Mouse (Mus musculus) forebrain, embryonic 16.5 days (tissue): Measurements from ENCODE around the gene Cpsf2. TPM values are rescaled to one million over a fixed set of nuclear protein-coding genes. Genes with fewer than 3 reads are reported as not detected.
A peak's percentile ranks its signal among the peaks of the same experiment; 100 is the strongest.
"Not testable (repeated sequence)": the region's sequence is repeated elsewhere in the genome, so short reads cannot be mapped to it uniquely, and the experiment has no call there.

ENCODE experiments used
- ATAC-seq: fragments of 200-750 bp; cut with Nextera tagmentation; 2 replicates; pipeline ENCODE4 v1.8.0; 2017; ENCODE audit warnings: mild to moderate bottlenecking, moderate library complexity
- H3K27ac ChIP-seq: fragments of 300-500 bp; sonication (generic); 2 replicates; pipeline ENCODE4 v1.5.1; 2014; ENCODE audit warnings: low read length, control low read depth
- H3K27me3 ChIP-seq: fragments of 300-500 bp; sonication (generic); replicated peaks from 2 replicates; pipeline ENCODE4 v1.6.1; 2014; ENCODE audit warnings: low read length; ENCODE audit not compliant: control insufficient read depth, insufficient read depth
- H3K36me3 ChIP-seq: fragments of 300-500 bp; sonication (generic); 2 replicates; pipeline ENCODE4 v1.6.1; 2014; ENCODE audit not compliant: control insufficient read depth, insufficient read depth
- H3K4me1 ChIP-seq: fragments of 300-500 bp; sonication (generic); replicated peaks from 2 replicates; pipeline ENCODE4 v1.6.1; 2014; ENCODE audit warnings: low read length; ENCODE audit not compliant: control insufficient read depth, insufficient read depth
- H3K4me2 ChIP-seq: fragments of 300-500 bp; sonication (generic); 2 replicates; pipeline ENCODE4 v1.6.1; 2014; ENCODE audit warnings: mild to moderate bottlenecking, low read length, control low read depth
- H3K4me3 ChIP-seq: fragments of 300-500 bp; sonication (generic); replicated peaks from 2 replicates; pipeline ENCODE4 v1.5.1; 2014; ENCODE audit warnings: mild to moderate bottlenecking, low read length, control low read depth
- H3K9ac ChIP-seq: fragments of 300-500 bp; sonication (generic); replicated peaks from 2 replicates; pipeline ENCODE4 v1.6.1; 2014; ENCODE audit warnings: low read depth, low read length, control low read depth
- H3K9me3 ChIP-seq: fragments of 300-500 bp; sonication (generic); 2 replicates; pipeline ENCODE4 v1.6.1; 2016; ENCODE audit warnings: low read length; ENCODE audit not compliant: control insufficient read depth
- WGBS: fragments of 180-500 bp; shearing (Covaris S2); extraction: QIAGEN DNeasy Blood & Tissue Kit; methylation state at CpG from one replicate; pipeline ENCODE4 v1.1.7; 2014; 5-methylcytosine and 5-hydroxymethylcytosine counted together
- polyA plus RNA-seq: library from polyadenylated mRNA; unstranded; fragments of >200 nt; fragmentation: Nextera tagmentation; extraction: Ambion mirVana; gene quantifications from 2 replicates; pipeline ENCODE4 v1.2.1, GENCODE M21; 2015

Gene Cpsf2
- polyA plus RNA-seq, 1 experiment from 2014 or later, result 32.4 TPM

GRCm38 (mm10) chr12:101958556-101958955 is 17.2 kb upstream of the Cpsf2 start:
- H3K4me3 ChIP-seq, result peak overlapping the region; percentile 70
- H3K4me1 ChIP-seq, result peaks cover 17% of the 10 kb centered on the region
- WGBS, result 64% methylated on average over 9 of the region's 9 CpGs
- H3K9me3 ChIP-seq, result no peaks in the 10 kb centered on the region
- peak overlapping the region; percentile 48 for H3K4me2 ChIP-seq
- ATAC-seq, result no peak
- H3K9ac ChIP-seq, result no peak overlapping the region
- no peaks in the 10 kb centered on the region for H3K36me3 ChIP-seq
- H3K27ac ChIP-seq, result no peak overlapping the region
- no peaks in the 10 kb centered on the region for H3K27me3 ChIP-seq

- not testable (repeated sequence) for H3K4me3 ChIP-seq, H3K36me3 ChIP-seq, H3K9ac ChIP-seq, H3K9me3 ChIP-seq, H3K27me3 ChIP-seq, H3K27ac ChIP-seq, ATAC-seq, H3K4me2 ChIP-seq
- WGBS, result 92% methylated on average over 5 of the region's 5 CpGs
- H3K4me1 ChIP-seq, result peaks cover 17% of the 10 kb centered on the region
Observed at GRCm38 (mm10) chr12:101958960-101959780, 16.6 kb upstream of the Cpsf2 start.

GRCm38 (mm10) chr12:101971311-101971710 is 4.5 kb upstream of the Cpsf2 start:
- no peak overlapping the region for H3K9ac ChIP-seq
- H3K27ac ChIP-seq, result no peak overlapping the region
- no peak overlapping the region for H3K4me3 ChIP-seq
- no peak for ATAC-seq
- no peaks in the 10 kb centered on the region for H3K9me3 ChIP-seq
- WGBS, result 97% methylated on average over 2 of the region's 2 CpGs
- no peaks in the 10 kb centered on the region for H3K27me3 ChIP-seq
- H3K4me2 ChIP-seq, result no peak overlapping the region
- H3K4me1 ChIP-seq, result peaks cover 8% of the 10 kb centered on the region
- H3K36me3 ChIP-seq, result peaks cover 14% of the 10 kb centered on the region

- Histone ChIP-seq H3K9me3 (no peaks in the 10 kb centered on the region), H3K4me2 (no peak overlapping the region), H3K36me3 (peaks cover 10% of the 10 kb centered on the region), H3K9ac (no peak overlapping the region), H3K4me1 (peaks cover 17% of the 10 kb centered on the region), H3K27ac (no peak overlapping the region), H3K27me3 (no peaks in the 10 kb centered on the region), H3K4me3 (no peak overlapping the region)
- 94% methylated on average over 3 of the region's 3 CpGs for WGBS
- ATAC-seq, result no peak
Observed at GRCm38 (mm10) chr12:101972230-101972629, 3.6 kb upstream of the Cpsf2 start.

- no peak for ATAC-seq
- H3K4me1 ChIP-seq, result peaks cover 21% of the 10 kb centered on the region
- no peaks in the 10 kb centered on the region for H3K27me3 ChIP-seq
- no peak overlapping the region for H3K27ac ChIP-seq
- 0% methylated on average over 1 of the region's 1 CpGs for WGBS
- peak overlapping the region; percentile 64 for H3K4me2 ChIP-seq
- no peaks in the 10 kb centered on the region for H3K36me3 ChIP-seq
- H3K9ac ChIP-seq, result peak overlapping the region; percentile 98; the same call in 1 of the 2 replicates
- H3K9me3 ChIP-seq, result no peaks in the 10 kb centered on the region
- H3K4me3 ChIP-seq, result peak overlapping the region; percentile 99
Observed at GRCm38 (mm10) chr12:101974571-101974970, 1.2 kb upstream of the Cpsf2 start.

- ATAC-seq, result peak; percentile 50
- Histone ChIP-seq H3K4me2 (peak overlapping the region; percentile 64), H3K36me3 (no peaks in the 10 kb centered on the region), H3K9ac (peak overlapping the region; percentile 98), H3K4me3 (peak overlapping the region; percentile 99), H3K4me1 (peaks cover 21% of the 10 kb centered on the region), H3K27me3 (no peaks in the 10 kb centered on the region), H3K9me3 (no peaks in the 10 kb centered on the region), H3K27ac (peak overlapping the region; percentile 91)
- under 1% methylated on average over 23 of the region's 23 CpGs for WGBS
Observed at GRCm38 (mm10) chr12:101975167-101975600, 604 bp upstream of the Cpsf2 start.

- H3K27me3 ChIP-seq, result no peaks in the 10 kb centered on the region
- H3K9ac ChIP-seq, result peak overlapping the region; percentile 98
- H3K4me1 ChIP-seq, result peaks cover 21% of the 10 kb centered on the region
- no peaks in the 10 kb centered on the region for H3K9me3 ChIP-seq
- H3K27ac ChIP-seq, result peak overlapping the region; percentile 91
- peak overlapping the region; percentile 99 for H3K4me3 ChIP-seq
- WGBS, result 11% methylated on average over 13 of the region's 13 CpGs
- ATAC-seq, result no peak
- H3K36me3 ChIP-seq, result no peaks in the 10 kb centered on the region
- H3K4me2 ChIP-seq, result peak overlapping the region; percentile 75
Observed at GRCm38 (mm10) chr12:101976651-101977403, 1.0 kb downstream of the Cpsf2 start.

- Histone ChIP-seq H3K9ac (no peak overlapping the region), H3K4me1 (peaks cover 21% of the 10 kb centered on the region), H3K27me3 (no peaks in the 10 kb centered on the region), H3K9me3 (no peaks in the 10 kb centered on the region), H3K27ac (no peak overlapping the region), H3K4me2 (peak overlapping the region; percentile 75), H3K4me3 (no peak overlapping the region), H3K36me3 (no peaks in the 10 kb centered on the region)
- no peak for ATAC-seq
- 90% methylated on average over 10 of the region's 10 CpGs for WGBS
Observed at GRCm38 (mm10) chr12:101977404-101977915, 1.7 kb downstream of the Cpsf2 start.

GRCm38 (mm10) chr12:101978162-101978561 is 2.4 kb downstream of the Cpsf2 start:
- ATAC-seq, result no peak
- H3K4me1 ChIP-seq, result peaks cover 21% of the 10 kb centered on the region

More at GRCm38 (mm10) chr12:101978162-101978561, 2.4 kb downstream of the Cpsf2 start:
- Histone ChIP-seq H3K4me2 (no peak overlapping the region), H3K36me3 (no peaks in the 10 kb centered on the region), H3K9ac (no peak overlapping the region), H3K27me3 (no peaks in the 10 kb centered on the region), H3K27ac (no peak overlapping the region), H3K9me3 (no peaks in the 10 kb centered on the region), H3K4me3 (no peak overlapping the region)
- WGBS, result 94% methylated on average over 5 of the region's 5 CpGs
